Mouse (Mus musculus): ENCODE data around the gene Pank4. TPM values are rescaled to one million over a fixed set of nuclear protein-coding genes. Genes with fewer than 3 reads are reported as not detected.

The Pank4 gene
- total RNA-seq, 2 experiments from 2014 or later, result 45.1 to 45.5 TPM

GRCm38 (mm10) chr4:154929088-154929660 lies 34.7 kb upstream of the Pank4 start:
- no peak overlapping the region; the same call in 1 of the 2 replicates for H3K27ac ChIP-seq
- no peak overlapping the region for H3K4me3 ChIP-seq
- no peak for TF ChIP-seq CTCF (IDR thresholded peaks at IDR 0.05)
- intact Hi-C loops (cut with DNase I), result no loop called here
- no peak for DNase-seq (ENCODE audit: extremely low spot score in 1 of 2, low spot score in 2 of 2)

DNA sequence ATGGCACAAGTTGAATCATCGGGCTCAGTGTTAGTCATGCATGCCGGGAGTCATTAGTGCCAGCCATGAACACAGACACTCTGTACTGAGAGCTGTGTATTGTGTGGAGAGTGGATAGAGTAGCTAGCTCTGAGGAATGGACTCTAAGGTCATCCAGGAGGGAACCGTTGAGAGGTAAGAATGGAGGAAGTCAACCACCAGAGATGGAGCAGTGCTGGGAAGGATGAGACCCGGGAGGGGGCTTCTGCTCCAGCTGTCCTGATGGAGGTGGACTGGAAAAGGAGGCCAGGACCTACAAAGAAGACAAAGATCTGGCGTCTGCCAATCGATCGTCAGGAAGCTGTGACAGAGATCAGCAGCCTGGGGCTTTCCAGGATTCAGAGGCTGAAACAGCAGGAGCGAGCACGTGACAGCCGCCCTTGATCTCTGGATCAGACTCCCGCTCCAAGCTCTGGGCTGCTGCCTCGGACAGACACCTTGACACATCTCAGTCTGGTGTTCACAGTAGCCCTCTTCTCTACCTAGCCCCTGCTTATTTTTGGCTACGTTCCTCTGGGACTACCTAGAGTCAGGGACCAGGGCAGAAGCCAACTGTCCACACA lies 30.5 kb upstream of the Pank4 start:
- no peak overlapping the region for H3K4me3 ChIP-seq
- intact Hi-C loops (cut with DNase I), result no loop called here
- no peak overlapping the region for H3K27ac ChIP-seq
- DNase-seq (ENCODE audit: extremely low spot score in 1 of 2, low spot score in 2 of 2), result no peak
- TF ChIP-seq CTCF (IDR thresholded peaks at IDR 0.05), result no peak

DNA sequence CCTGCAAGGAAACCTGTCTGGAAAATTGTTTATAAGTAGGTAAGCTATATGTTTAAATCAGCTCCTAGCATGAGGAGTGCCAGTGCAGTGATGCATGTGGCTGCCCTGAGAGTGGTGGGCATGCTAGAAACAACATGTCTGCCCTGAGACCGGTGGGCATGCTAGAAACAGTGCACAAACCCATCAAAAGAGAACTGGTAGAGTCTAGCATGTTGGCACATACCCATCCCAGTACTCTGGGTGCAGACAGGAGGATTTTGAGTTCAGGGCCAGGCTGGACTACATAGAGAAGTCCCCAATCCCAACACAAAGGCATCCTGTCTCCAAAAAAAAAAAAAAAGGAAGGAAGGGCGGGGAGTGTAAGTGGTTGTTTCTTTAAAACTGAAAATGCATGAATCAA lies 29.1 kb upstream of the Pank4 start:
- intact Hi-C loops (cut with DNase I), result no loop called here
- no peak overlapping the region for H3K4me3 ChIP-seq
- no peak for DNase-seq (ENCODE audit: extremely low spot score in 1 of 2, low spot score in 2 of 2)
- no peak overlapping the region for H3K27ac ChIP-seq
- no peak for TF ChIP-seq CTCF (IDR thresholded peaks at IDR 0.05)

GRCm38 (mm10) chr4:154935788-154936187 lies 28.1 kb upstream of the Pank4 start:
- peak; percentile 6; the same call in 1 of the 2 replicates for TF ChIP-seq CTCF (IDR thresholded peaks at IDR 0.05)
- DNase-seq (ENCODE audit: extremely low spot score in 1 of 2, low spot score in 2 of 2), result no peak
- Histone ChIP-seq H3K27ac (no peak overlapping the region), H3K4me3 (no peak overlapping the region)
- intact Hi-C loops (cut with DNase I), result no loop called here

- intact Hi-C loops (cut with DNase I), result no loop called here
- H3K4me3 ChIP-seq, result no peak overlapping the region
- no peak for TF ChIP-seq CTCF (IDR thresholded peaks at IDR 0.05)
- no peak for DNase-seq (ENCODE audit: extremely low spot score in 1 of 2, low spot score in 2 of 2)
- no peak overlapping the region for H3K27ac ChIP-seq
These were observed 27.2 kb upstream of the Pank4 start for GRCm38 (mm10) chr4:154936542-154937255.

DNA sequence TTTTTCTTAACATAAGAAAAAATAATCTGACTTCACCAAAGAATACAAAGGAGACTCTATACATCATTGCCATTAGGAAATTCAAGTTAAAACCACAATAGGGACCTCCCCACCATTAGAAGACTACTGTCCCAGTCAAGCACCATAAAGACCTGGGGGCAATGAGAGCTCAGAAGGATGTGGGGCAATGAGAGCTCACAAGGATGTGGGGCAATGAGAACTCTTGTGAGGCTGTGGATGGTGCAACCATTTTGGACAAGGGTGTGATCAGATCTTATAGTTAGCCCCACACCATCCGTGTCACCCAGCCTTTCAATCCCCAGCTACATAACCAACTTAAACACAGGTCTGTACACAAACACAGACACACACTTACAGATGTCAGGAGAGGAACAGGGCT lies 26.2 kb upstream of the Pank4 start:
- intact Hi-C loops (cut with DNase I), result no loop called here
- no peak for DNase-seq (ENCODE audit: extremely low spot score in 1 of 2, low spot score in 2 of 2)
- TF ChIP-seq CTCF (IDR thresholded peaks at IDR 0.05), result no peak
- Histone ChIP-seq H3K27ac (no peak overlapping the region), H3K4me3 (no peak overlapping the region)

DNA sequence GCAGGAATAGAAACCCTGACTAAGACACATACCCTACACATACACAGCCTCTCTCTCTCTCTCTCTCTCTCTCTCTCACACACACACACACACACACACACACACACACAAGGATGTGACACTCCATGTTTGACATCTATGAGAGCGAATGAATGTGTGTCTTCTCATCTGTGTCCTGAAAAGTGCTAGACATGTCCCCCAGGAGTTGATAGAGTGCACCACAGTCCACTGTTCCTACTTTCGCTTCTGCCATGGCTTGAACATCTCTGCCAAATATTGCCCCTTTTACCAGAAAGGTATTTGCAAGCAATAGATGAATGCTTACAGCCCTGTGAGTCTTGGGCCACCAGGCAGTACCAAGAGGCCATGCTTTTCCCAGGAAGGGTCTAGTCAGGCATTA lies 23.8 kb upstream of the Pank4 start:
- H3K27ac ChIP-seq, result no peak overlapping the region
- intact Hi-C loops (cut with DNase I), result no loop called here
- no peak overlapping the region for H3K4me3 ChIP-seq
- DNase-seq (ENCODE audit: extremely low spot score in 1 of 2, low spot score in 2 of 2), result no peak
- no peak for TF ChIP-seq CTCF (IDR thresholded peaks at IDR 0.05)

DNA sequence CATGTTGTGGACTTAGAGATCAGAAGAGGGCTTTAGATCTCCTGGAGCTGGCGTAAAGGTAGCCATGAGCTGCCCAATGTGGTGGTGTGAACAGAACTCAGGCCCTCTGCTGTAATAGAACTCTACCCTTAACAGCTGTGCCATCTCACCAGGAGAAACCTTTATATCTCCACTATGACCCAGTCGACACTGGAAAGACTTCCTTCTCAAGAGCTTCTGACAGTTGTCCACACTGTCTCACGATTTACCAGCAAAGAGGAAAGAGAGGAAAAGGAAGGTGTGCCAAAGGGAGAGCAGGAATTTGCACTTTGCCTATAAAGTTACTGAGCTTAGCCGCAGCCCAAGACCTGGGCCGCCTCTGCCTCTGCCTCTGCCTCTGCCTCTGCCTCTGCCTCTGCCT lies 22.1 kb upstream of the Pank4 start:
- intact Hi-C loops (cut with DNase I), result no loop called here
- no peak for DNase-seq (ENCODE audit: extremely low spot score in 1 of 2, low spot score in 2 of 2)
- TF ChIP-seq CTCF (IDR thresholded peaks at IDR 0.05), result no peak
- Histone ChIP-seq H3K27ac (no peak overlapping the region), H3K4me3 (no peak overlapping the region)

DNA sequence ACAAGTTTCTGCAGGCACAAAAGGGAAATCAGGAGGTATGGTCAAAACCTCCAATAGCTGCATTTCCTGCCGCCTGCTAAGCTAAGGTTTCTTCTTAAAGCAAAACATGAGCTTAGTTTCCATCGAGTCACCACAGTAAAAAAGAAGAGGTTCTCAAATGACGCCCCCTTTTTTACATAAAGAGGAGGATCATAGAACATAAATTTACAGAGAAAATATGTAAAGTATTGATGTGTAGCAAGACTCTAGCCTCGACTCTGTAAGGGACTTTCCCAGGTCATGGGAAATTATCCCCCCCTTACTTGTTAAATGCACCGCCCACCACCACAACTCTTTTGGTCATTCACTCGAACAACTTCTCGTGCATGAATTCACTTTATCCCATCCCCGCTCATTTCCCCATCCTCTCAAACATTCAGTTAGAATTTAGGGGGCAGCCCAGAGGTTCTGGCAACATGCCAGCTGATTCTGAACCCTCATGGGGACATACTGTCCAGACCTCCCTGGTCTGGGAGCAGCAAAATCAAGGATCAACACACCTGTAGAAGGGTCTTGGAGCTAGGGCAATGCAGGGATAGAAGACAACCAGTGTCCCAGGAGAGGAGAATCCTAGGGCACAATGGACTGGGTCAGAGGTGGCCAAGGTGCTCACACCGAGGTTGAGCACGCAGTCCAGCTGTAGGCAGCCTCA lies 21.1 kb upstream of the Pank4 start:
- intact Hi-C loops (cut with DNase I), result no loop called here
- TF ChIP-seq CTCF (IDR thresholded peaks at IDR 0.05), result no peak
- no peak for DNase-seq (ENCODE audit: extremely low spot score in 1 of 2, low spot score in 2 of 2)
- Histone ChIP-seq H3K4me3 (no peak overlapping the region), H3K27ac (no peak overlapping the region)

GRCm38 (mm10) chr4:154943323-154944039 lies 20.4 kb upstream of the Pank4 start:
- TF ChIP-seq CTCF (IDR thresholded peaks at IDR 0.05), result no peak
- DNase-seq (ENCODE audit: extremely low spot score in 1 of 2, low spot score in 2 of 2), result no peak
- intact Hi-C loops (cut with DNase I), result loop anchor here (1.0 to 2.0 kb wide), 3 partner anchors 21 to 123 kb away; partner anchors contain the start of gene Pank4
- Histone ChIP-seq H3K4me3 (no peak overlapping the region), H3K27ac (no peak overlapping the region)

- intact Hi-C loops (cut with DNase I), result loop anchor here (1.0 to 2.0 kb wide), 3 partner anchors 21 to 122 kb away; partner anchors contain the start of gene Pank4
- DNase-seq (ENCODE audit: extremely low spot score in 1 of 2, low spot score in 2 of 2), result peak; percentile 63 to 74
- Histone ChIP-seq H3K4me3 (no peak overlapping the region), H3K27ac (no peak overlapping the region)
- peak; percentile 97 for TF ChIP-seq CTCF (IDR thresholded peaks at IDR 0.05)
These were observed 19.8 kb upstream of the Pank4 start for GRCm38 (mm10) chr4:154944121-154944590.
